Mouse (Mus musculus) urinary bladder, postnatal 14 days (tissue): ENCODE measurements around the gene B4galt7.
"Not testable (repeated sequence)": the region's sequence is repeated elsewhere in the genome, so short reads cannot be mapped to it uniquely, and the experiment has no call there.

Experiments
- DNase-seq: peaks from one replicate; pipeline ENCODE4 v3.0.0; 2021; ENCODE audit warnings: low spot score

The B4galt7 gene

DNA sequence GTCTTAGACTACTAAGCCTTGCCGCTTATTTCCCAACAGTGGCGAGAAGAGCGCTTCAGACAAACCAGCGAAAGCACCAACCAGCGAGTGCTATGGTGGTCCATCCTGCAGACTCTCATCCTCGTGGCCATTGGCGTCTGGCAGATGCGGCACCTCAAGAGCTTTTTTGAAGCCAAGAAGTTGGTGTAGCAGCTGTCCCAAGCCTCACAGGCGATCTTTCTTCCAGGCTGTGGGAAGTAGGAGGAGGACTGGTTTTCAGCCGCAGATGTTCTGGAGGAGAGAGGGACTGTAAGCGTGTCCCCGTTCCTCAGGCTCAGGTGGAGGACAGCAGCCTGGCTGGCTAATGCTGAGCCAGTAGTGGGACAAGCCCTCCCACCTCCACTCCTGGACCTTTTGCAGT lies 2.9 kb upstream of the B4galt7 start:
- DNase-seq = no peak

DNA sequence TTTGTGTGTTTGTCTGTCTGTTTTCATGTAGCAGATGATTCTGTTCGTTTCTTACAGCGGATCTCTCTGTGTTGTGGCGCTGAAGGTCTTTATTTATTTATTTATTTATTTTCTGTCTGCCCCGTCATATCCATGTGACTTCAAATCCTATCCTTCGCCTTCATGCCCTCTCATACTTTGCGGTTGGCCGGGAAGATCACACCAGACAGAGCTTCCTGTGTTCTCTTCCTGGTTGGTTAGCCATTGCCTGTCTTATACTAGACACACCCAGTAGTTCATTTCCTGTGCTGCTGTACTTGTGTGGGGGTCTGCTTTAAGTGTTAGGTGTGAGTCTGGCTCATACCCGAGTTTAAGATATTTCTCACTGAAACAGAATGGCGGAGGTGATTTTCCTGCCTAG lies 961 bp downstream of the B4galt7 start:
- DNase-seq = no peak

DNA sequence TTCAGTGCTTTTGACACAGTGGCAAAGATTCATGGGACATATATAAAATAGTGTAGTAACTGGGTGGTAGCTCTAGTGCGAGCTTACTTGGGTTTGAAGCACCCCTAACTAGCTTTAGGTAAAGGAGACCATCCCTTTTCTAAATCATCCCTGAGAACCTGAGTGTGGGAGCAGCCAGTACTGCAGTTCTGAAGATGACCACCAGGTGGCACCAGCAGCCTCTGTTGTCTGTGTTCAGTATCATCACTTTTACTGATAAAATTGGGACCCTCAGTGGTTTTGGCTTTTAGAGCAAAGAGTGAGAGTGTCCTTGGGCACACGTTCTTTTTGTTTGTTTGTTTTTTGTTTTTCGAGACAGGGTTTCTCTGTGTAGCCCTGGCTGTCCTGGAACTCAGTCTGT lies 1.9 kb downstream of the B4galt7 start:
- peak; percentile 82 for DNase-seq

DNA sequence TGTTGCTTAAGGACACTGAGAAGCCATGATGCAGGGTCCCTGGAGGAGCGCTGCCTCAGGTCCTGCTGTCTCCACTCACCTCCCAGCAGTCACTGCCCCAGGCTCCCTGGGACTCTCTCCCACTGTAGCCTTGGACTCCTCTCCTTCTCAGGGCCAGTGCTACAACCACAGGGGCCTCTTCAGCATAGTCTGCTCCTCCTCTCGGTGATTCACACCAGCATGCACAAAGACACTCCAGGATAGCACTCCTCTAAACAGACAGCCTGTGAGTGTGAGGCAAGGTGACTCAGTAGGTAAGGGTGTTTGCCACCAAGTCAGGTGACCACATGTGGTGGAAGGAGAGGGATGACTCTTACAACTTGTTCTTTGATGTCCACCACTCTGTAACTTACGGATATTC lies 4.9 kb downstream of the B4galt7 start:
- no peak for DNase-seq

DNA sequence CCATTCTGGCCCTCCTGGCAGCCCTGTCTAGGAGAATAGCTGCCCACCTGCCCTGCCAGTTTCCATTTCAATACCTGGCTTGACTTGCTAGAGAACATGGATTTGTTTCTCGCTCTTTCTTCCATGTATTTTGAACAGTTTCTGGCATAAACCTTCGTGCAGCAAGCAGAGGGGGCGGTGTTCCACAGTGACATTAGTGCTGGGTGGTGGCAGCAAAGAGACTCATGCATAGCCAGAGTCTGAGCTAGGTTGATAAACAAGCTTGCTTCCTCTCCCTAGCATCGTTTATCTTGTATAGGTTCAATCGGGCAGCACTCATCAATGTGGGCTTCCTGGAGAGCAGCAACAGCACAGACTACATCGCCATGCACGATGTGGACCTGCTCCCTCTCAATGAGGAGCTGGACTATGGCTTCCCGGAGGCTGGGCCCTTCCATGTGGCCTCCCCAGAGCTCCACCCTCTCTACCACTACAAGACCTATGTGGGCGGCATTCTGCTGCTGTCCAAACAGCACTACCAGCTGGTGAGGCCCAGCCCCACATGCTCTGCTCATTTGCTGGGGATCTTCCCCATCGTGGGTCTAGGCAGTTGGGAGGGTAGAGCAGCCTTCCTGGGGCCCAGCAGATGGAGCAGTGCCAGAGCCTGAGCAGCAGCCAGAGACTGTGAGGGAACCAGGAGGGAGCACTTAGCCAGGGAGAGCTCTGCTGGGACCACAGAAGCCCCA lies 7.4 kb downstream of the B4galt7 start:
- DNase-seq = no peak

DNA sequence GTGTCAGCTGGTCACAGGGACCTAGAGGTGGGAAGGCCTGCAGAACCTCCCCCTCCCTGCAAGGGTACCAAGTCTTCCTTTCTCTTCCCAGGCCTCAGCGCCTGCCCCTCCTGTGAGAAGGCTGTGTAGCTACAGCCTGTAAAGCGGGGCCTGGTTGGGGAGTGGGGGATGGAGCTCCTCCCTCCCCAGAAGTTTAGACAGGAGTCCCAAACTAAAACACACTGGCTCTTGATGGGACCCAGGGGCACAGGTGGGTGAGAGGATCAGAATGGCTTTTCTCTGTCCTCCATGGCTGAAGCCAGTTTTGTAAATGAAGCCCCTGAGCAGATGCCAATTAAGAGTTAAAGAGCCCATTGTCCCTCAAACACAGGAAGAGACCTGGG lies 7.9 kb downstream of the B4galt7 start:
- DNase-seq = no peak

DNA sequence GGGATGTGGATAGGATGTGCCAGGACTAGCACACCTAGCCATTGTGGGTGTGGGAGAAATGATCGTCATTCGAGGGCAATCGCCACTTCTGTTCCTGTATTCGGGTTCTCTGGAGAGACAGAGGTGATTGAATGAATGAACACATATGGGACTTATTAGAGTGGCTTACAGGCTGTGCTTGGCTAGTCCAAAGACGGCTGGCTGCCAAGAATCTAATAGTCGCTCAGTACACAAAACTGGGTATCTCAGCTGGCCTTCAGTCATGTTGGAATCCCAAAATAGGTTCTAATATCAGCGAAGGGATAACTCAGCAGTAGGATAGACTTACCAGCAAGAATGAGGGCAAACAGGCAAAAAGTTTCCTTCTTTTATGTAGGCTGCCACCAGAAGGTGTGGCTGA lies 12.3 kb downstream of the B4galt7 start:
- DNase-seq = no peak

DNA sequence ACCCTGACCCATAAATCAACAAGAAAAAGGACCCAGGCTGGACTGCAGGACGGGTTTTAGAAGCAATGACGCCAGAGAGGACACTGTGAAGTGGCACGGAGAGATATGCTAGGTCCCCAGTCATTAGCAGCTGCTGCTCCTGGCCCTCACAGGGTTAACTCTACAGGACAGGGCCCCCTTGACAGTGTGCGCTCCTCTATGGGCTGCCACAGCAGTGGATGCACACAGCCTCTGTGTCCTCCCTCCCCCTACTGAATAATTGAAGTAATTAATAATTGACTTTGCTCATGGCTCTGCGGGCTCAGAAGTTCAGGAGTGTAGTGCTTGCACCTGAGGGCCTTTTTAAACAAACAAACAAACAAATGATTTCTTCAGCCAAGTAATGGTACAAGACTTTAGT lies 13.8 kb downstream of the B4galt7 start:
- no peak for DNase-seq

DNA sequence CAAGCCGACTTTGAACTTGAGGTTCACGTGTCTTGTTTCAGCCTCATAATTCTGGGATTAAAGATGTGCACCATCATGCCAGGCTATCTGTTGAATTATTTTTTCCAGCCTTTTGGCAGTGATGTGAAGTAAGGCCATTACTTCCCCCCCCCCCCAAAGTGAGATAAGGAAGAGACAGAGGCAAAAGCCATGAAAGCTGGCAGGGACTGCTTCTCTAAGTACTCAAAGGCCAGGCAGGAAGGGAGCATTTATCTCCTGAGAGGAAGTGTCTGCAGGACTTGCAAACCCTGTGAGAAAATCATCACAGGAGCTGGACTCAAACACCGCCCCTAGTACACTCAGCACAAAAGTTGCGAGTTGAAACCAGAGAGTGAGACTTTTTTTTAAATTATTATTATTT lies 19.6 kb downstream of the B4galt7 start:
- DNase-seq = no peak

DNA sequence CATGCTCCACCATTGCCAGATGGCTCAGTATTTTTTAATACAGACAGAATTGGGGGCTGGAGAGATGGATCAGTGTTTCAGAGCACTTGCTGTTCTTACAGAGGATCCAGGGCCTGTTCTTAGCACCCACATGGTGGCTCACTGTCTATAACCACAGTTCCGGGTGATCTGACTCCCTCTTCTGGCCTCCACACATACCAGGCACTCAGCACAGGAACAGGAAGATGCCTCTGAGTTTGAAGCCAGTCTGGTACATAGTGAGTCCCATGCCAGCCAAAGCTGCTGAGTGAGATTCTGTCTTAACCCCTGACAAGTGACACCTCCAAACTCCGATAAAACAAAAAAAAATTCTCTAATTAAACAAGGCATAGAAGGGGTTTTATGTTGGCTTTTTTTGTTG lies 20.6 kb downstream of the B4galt7 start:
- no peak for DNase-seq

DNA sequence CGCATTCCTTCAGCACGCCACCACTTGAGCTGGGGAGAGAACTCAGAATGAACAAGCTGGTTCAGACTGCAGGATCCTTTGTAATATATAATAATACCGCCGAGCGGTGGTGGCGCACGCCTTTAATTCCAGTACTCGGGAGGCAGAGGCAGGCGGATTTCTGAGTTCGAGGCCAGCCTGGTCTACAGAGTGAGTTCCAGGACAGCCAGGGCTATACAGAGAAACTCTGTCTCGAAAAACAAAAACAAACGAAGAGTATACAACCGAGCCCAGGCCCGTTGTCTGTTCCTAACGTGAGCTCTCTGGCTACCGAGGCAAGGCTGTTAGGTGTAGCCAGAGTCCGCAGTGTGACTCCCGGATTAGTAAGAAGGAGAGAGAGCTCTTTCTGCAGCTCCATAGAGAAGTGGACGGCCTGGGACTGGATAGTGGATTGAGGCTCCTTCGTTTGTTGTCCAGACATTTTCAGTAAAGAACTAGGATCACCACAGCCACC lies 22.5 kb downstream of the B4galt7 start:
- DNase-seq = not testable (repeated sequence)

DNA sequence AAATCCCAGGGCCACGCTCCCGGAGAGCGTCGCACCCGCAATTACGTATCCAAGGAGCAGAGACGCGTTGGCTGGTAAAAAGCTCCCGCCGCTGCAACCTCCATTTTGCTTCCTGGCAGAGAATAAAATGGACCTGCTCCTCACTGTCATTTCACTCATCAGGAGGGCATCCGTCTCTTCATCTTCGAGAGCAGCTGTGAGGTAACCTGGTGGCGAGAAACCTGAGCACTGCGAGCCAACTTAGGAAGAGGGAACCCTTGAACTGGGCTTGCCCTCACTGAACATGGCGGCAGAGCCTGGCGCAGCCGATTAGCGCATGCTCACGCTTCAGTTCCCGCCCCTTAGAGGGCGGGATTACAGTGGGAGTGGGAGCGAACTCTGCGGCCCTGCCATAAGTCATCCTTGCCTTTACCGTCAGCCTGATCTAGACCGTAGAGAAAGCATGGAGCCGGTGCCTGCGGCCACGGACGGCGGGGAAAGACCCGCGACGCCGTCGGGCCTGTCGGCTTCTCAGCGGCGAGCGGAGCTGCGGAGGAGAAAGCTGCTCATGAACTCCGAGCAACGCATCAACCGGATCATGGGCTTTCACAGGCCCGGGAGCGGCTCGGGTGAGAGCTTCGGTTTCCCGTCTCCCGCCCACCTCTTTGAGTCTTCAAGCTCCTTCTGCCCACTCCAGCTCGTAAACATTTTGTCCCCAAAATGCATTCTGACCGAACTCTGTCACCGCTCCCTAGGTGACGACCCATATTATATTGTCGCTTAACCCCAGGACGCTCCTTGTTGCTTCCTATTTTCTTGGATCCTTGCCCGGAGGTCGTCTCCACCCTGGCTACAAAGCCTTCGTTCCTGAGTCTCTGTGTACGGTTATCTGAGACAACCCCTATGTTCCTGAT lies 23.2 kb downstream of the B4galt7 start, which contains the start of gene Caml:
Gene Caml, plus strand, starts transcription at position 357 of the 893 bp plus-strand sequence.
- peak; percentile 88 for DNase-seq

DNA sequence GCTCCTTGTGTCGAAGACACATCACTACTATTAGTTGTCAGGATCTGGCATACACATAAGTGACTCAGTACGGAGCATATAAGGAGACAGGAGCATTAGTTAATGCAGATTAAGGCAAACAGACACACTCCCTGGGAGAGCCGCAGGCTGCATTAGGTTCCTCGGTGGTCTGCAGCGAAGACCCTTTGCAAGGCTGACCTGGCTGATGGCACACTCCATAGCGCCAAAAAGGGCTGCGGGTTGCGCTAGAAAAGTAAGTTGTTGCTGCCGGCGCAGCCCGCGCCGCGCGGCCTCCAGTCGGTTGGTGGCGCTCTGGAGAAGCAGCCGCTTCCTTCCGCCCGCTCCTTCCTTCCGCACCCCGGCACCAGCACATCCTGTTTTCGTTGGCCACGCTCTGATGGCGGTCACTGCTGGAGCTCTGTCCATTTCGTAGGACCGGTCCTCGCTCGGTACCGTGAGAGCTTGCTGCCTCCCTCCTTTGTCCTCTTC lies 35.0 kb downstream of the B4galt7 start, which contains the start of gene Ddx46:
Gene Ddx46, plus strand, starts transcription at position 389 of the 489 bp plus-strand sequence.
- peak; percentile 90 for DNase-seq

DNA sequence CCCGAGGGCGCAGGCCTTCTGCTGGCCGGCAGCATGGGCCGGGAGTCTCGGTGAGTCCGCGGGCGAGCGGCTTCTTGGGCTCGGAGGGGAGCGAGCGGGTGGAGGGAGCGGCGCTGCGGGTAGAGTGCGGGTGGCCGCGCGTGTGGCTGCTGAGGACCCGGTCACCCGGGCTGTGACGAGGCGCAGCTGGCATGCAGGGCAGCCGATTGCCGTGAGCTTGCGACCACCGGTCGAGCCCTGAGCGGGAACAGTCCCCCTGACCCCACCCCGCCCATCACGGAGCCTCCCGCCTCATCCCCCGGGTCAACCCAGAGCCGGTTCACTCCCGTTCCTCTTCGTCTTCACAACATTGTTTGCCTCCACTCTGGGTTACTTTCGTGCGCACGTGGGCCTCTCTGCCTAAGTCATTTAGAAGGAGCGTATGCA lies 35.5 kb downstream of the B4galt7 start:
- DNase-seq = no peak

DNA sequence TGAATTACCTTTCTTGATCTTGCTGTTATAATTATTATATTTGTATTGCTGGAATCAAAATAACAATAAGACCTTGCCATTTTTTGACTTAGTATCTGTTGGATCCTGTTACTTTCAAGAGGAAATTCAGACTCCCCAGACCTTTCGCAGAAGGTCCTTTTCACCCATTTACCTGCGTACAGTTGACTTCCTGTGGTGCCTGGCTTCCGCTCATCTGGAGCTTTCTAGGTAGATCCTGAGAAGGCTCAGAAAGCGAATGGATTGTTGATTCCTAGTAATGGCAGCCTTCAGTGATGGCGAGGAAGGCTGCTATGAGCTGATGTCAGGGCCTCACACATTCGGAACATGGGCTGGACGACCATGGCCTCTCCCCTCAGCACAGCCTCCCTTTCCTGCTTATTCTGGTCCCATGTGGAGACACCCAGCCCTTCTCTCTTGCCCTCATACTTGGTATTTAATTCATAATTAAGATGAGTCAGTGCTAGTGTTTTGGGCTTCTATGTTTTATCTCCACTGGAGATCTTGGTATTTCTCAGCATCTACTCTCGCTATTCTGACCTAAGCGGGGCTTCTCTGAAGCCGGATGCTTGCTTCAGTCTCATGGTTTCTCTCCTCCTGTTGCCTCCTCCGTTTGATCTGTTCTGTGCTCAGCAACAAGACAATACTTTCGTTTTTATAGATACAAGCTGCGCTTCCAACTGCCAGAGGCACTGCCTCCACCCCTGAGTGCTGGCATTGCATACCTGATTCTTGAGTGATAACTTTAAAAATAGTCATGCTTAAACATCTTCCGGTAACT lies 36.7 kb downstream of the B4galt7 start:
- no peak for DNase-seq

DNA sequence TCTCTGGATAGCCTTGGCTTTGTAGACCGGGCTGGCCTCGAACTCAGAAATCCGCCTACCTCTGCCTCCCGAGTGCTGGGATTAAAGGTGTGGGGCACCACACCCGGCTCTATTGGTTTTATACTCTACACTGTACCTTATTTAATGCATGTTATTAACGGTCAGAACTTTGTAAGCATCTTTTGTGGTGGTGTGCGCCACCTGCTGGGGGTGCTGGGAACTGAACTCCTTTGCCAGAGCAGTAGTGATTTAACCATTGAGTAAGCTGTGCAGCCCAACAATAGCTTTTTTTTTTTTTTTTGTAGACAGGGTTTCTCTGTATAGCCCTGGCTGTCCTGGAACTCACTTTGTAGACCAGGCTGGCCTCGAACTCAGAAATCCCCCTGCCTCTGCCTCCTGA lies 40.8 kb downstream of the B4galt7 start:
- DNase-seq = peak; percentile 75

DNA sequence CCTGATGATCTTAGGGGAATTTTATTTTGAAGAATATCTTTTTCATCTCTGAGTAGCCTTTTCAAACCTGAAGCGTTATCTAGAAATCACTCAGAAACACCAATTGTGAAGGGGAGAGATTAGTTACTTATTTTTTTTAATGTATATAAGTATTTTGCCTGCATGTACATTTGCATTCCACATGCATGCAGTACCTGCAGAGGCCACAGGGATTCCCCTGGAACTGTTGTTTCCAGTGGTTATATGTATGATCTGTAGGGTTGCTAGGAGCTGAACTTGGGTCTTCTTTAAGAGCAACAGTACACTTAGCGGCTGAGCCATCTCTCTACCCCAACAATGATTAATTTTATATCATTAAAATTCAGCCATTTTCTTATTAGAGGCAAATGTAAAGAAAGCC lies 44.8 kb downstream of the B4galt7 start:
- DNase-seq = no peak

DNA sequence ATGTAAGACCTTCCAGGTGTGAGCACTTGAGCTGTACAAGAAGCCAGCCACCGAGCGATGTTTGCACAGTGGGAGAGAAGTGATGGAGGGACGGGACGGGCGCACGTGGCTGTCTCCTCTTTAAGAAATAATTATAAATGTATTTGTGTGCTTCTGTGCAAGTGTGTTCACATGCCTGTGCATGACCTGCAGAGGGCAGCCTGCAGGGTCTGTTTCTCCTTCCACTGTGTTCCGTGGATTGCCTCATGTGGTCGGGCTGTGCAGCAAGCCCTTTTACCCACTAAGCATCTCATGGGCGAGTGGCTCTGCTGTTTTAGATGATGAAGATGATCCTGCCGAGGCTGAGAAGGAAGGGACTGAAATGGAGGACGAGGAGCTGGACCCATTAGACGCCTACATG lies 50.4 kb downstream of the B4galt7 start:
- no peak for DNase-seq

DNA sequence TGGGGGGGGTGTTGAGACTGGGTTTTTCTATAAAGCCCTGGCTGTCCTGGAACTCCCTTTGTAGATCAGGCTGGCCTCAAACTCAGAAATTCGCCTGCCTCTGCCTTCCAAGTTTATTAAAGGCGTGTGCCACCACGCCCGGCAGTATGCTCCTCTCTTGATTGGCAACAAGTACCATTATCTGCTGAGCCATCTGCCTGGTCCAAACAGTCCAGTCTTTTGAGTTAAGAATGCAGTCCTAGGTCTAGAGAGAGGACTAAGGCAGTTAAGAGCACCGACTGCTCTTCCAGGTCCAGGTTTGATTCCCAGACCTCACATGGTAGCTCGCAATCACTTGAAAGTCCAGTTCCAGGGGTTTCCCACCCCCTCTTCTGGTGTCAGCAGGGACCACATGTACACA lies 51.3 kb downstream of the B4galt7 start:
- DNase-seq = no peak
